12 mouse cellular contexts compared by ENCODE assay signal in genomic region chr5:21271386-21272354, GRCm38 (mm10).
A peak's percentile ranks its signal among the peaks of the same experiment; 100 is the strongest.
DNase-seq lines count a peak whose midpoint lies in the region; ATAC-seq and TF ChIP-seq lines count a peak whose summit lies in the region.
"Had no signal": no experiment of that assay in that cellular context is flagged by ENCODE, and none has a peak within 500 bp of the region (broad histone marks: within the 10 kb centered on the region; RNA-seq: fewer than 3 reads in every experiment).

No protein-coding gene starts in this region.

- ATAC-seq in forebrain, embryonic 11.5 days (replicated peaks; ENCODE audit: low FRiP score): 0 out of 2 replicates have a peak, but pooled peaks have one; percentile 51
- no peak for ATAC-seq in forebrain, embryonic 16.5 days
- ATAC-seq in lung, postnatal 0 days: peak; percentile 57
- ATAC-seq: intestine, postnatal 0 days had no signal

- TF ChIP-seq POLR2A in lung, adult 2 months (IDR thresholded peaks at IDR 0.05; ENCODE audit: borderline replicate concordance, extremely low read depth, low read depth, low read length): no peak

- no peak overlapping the region for H3K4me3 ChIP-seq in forebrain, embryonic 11.5 days (ENCODE audit: low read depth, low read length)
- H3K4me3 ChIP-seq in forebrain, embryonic 16.5 days (replicated peaks; ENCODE audit: low read length): no peak overlapping the region
- no peak overlapping the region for H3K4me3 ChIP-seq in lung, postnatal 0 days (ENCODE audit: low read depth, low read length)
- no peak overlapping the region for H3K4me3 ChIP-seq in lung, adult 2 months (replicated peaks; ENCODE audit: extremely low read depth, low read depth, low read length)
- H3K4me3 ChIP-seq: limb, embryonic 12.5 days had no signal

- no peak for TF ChIP-seq CTCF in lung, postnatal 0 days (IDR thresholded peaks at IDR 0.05)
- no peak for TF ChIP-seq CTCF in lung, adult 2 months (IDR thresholded peaks at IDR 0.05; ENCODE audit: insufficient read depth, low read length)

- no peak overlapping the region for H3K4me2 ChIP-seq in forebrain, embryonic 11.5 days (ENCODE audit: low read depth, low read length, severe bottlenecking)
- no peak overlapping the region for H3K4me2 ChIP-seq in forebrain, embryonic 16.5 days (ENCODE audit: low read length)
- no peak overlapping the region for H3K4me2 ChIP-seq in lung, postnatal 0 days (replicated peaks; ENCODE audit: low read depth, low read length)
- H3K4me2 ChIP-seq: limb, embryonic 12.5 days had no signal

- H3K4me1 ChIP-seq in forebrain, embryonic 11.5 days (replicated peaks; ENCODE audit: control insufficient read depth, insufficient read depth, low read length): no peaks in the 10 kb centered on the region
- H3K4me1 ChIP-seq in forebrain, embryonic 16.5 days (replicated peaks; ENCODE audit: control insufficient read depth, insufficient read depth, low read length): 0 out of 2 replicates have a peak, but pooled peaks cover 4% of the 10 kb centered on the region
- H3K4me1 ChIP-seq in lung, postnatal 0 days (ENCODE audit: insufficient read depth, low read depth, low read length): no peaks in the 10 kb centered on the region
- no peaks in the 10 kb centered on the region; the same call in 1 of the 2 replicates for H3K4me1 ChIP-seq in lung, adult 2 months (ENCODE audit: control insufficient read depth, insufficient read depth, low read length)

- no peaks in the 10 kb centered on the region for H3K9me3 ChIP-seq in forebrain, embryonic 11.5 days (ENCODE audit: control insufficient read depth, low read length)
- no peaks in the 10 kb centered on the region for H3K9me3 ChIP-seq in forebrain, embryonic 16.5 days (ENCODE audit: control insufficient read depth, low read length)
- no peaks in the 10 kb centered on the region for H3K9me3 ChIP-seq in lung, postnatal 0 days (ENCODE audit: low read length)
- H3K9me3 ChIP-seq: limb, embryonic 12.5 days had no signal

- no peak overlapping the region for H3K9ac ChIP-seq in forebrain, embryonic 11.5 days (ENCODE audit: low read length)
- H3K9ac ChIP-seq in forebrain, embryonic 16.5 days (replicated peaks; ENCODE audit: low read depth, low read length): no peak overlapping the region
- no peak overlapping the region for H3K9ac ChIP-seq in lung, postnatal 0 days (replicated peaks; ENCODE audit: low read depth)
- H3K9ac ChIP-seq: limb, embryonic 12.5 days had no signal

- no peaks in the 10 kb centered on the region for H3K36me3 ChIP-seq in forebrain, embryonic 11.5 days (ENCODE audit: control insufficient read depth, insufficient read depth, low read length)
- H3K36me3 ChIP-seq in forebrain, embryonic 16.5 days (ENCODE audit: control insufficient read depth, insufficient read depth): no peaks in the 10 kb centered on the region
- no peaks in the 10 kb centered on the region for H3K36me3 ChIP-seq in lung, postnatal 0 days (ENCODE audit: insufficient read depth, low read length)
- peaks cover 3% of the 10 kb centered on the region for H3K36me3 ChIP-seq in splenic B cell, adult 2 months (ENCODE audit: control insufficient read depth, insufficient read depth, low read length, poor library complexity, severe bottlenecking)
- H3K36me3 ChIP-seq: limb, embryonic 12.5 days had no signal

- no peak for DNase-seq in forebrain, embryonic 11.5 days (ENCODE audit: low spot score)
- DNase-seq in lung, postnatal 0 days (ENCODE audit: low spot score): no peak
- no peak for DNase-seq in lung, adult 2 months
- DNase-seq in kidney, postnatal 4 days: peak; percentile 46 to 59
- DNase-seq in splenic B cell, adult 2 months (ENCODE audit: low read depth, low spot score): peak; percentile 21
- DNase-seq in right cerebral cortex, postnatal 14 days: no peak
- no peak for DNase-seq in adrenal gland, adult 2 months
- DNase-seq: B cell, adult 2 months; cerebellum, adult 9-11 months had no signal

- no peak for TF ChIP-seq EP300 in lung, postnatal 0 days (IDR thresholded peaks at IDR 0.05)

- H3K27me3 ChIP-seq in forebrain, embryonic 11.5 days (ENCODE audit: control insufficient read depth, insufficient read depth, low read length): no peaks in the 10 kb centered on the region
- H3K27me3 ChIP-seq in forebrain, embryonic 16.5 days (replicated peaks; ENCODE audit: control insufficient read depth, insufficient read depth, low read length): no peaks in the 10 kb centered on the region
- H3K27me3 ChIP-seq in lung, postnatal 0 days (replicated peaks; ENCODE audit: insufficient read depth, low read length): no peaks in the 10 kb centered on the region
- H3K27me3 ChIP-seq in splenic B cell, adult 2 months (ENCODE audit: control insufficient read depth, insufficient read depth, low read length, poor library complexity, severe bottlenecking): no peaks in the 10 kb centered on the region
- H3K27me3 ChIP-seq: limb, embryonic 12.5 days had no signal

- 47% methylated on average over 9 of the region's 9 CpGs for WGBS in forebrain, embryonic 11.5 days
- WGBS in forebrain, embryonic 16.5 days: 47% methylated on average over 9 of the region's 9 CpGs
- 67% methylated on average over 9 of the region's 9 CpGs for WGBS in lung, postnatal 0 days
- 64% methylated on average over 9 of the region's 9 CpGs for WGBS in lung, adult 2 months

- H3K27ac ChIP-seq in forebrain, embryonic 11.5 days (ENCODE audit: low read depth, low read length): no peak overlapping the region
- no peak overlapping the region for H3K27ac ChIP-seq in forebrain, embryonic 16.5 days (ENCODE audit: low read length)
- no peak overlapping the region for H3K27ac ChIP-seq in lung, postnatal 0 days (ENCODE audit: low read length)
- H3K27ac ChIP-seq: limb, embryonic 12.5 days had no signal

Comparison
In these comparisons a context has a peak if more than half of its experiments do, and no peak if none do; other contexts are left out.
1. DNase-seq: peak in kidney, postnatal 4 days (2 of 2) and splenic B cell, adult 2 months (single experiment); none in forebrain, embryonic 11.5 days (single experiment), lung, postnatal 0 days (single experiment), lung, adult 2 months (single experiment), right cerebral cortex, postnatal 14 days (single experiment) and adrenal gland, adult 2 months (single experiment).